Mouse (Mus musculus): Measurements from ENCODE around the gene Hspb11. TPM values are rescaled to one million over a fixed set of nuclear protein-coding genes. Genes with fewer than 3 reads are reported as not detected.

Gene Hspb11
- polyA plus RNA-seq, 1 experiment from 2014 or later = 34.5 TPM

Other genes with a start within 250 kb of the Hspb11 start
- gene Mrpl37, start 186.7 kb upstream of the Hspb11 start, polyA plus RNA-seq (2015; fragmentation: Nextera tagmentation; extraction: Ambion mirVana) = 77.7 and 82.3 TPM in 2 replicates
- 3.7 and 4.7 TPM in 2 replicates for gene Cyb5rl, start 186.6 kb upstream of the Hspb11 start, polyA plus RNA-seq (2015; fragmentation: Nextera tagmentation; extraction: Ambion mirVana)
- gene Cdcp2, start 156.7 kb upstream of the Hspb11 start, polyA plus RNA-seq (2015; fragmentation: Nextera tagmentation; extraction: Ambion mirVana) = not detected in 2 replicates
- gene Tmem59, start 75.2 kb upstream of the Hspb11 start, polyA plus RNA-seq (2015; fragmentation: Nextera tagmentation; extraction: Ambion mirVana) = 346 TPM in 2 replicates
- 17.2 and 24.3 TPM in 2 replicates for gene Tceanc2, start 74.5 kb upstream of the Hspb11 start, polyA plus RNA-seq (2015; fragmentation: Nextera tagmentation; extraction: Ambion mirVana)
- gene Ldlrad1, start 44.4 kb upstream of the Hspb11 start, polyA plus RNA-seq (2015; fragmentation: Nextera tagmentation; extraction: Ambion mirVana) = not detected in 2 replicates
- gene Lrrc42, start 61 bp upstream of the Hspb11 start, polyA plus RNA-seq (2015; fragmentation: Nextera tagmentation; extraction: Ambion mirVana) = 48.2 and 52.9 TPM in 2 replicates
- not detected in 2 replicates for gene Dio1, start 53.6 kb downstream of the Hspb11 start, polyA plus RNA-seq (2015; fragmentation: Nextera tagmentation; extraction: Ambion mirVana)
- 51.7 and 56.2 TPM in 2 replicates for gene Yipf1, start 60.8 kb downstream of the Hspb11 start, polyA plus RNA-seq (2015; fragmentation: Nextera tagmentation; extraction: Ambion mirVana)
- 18.4 and 20.0 TPM in 2 replicates for gene Ndc1, start 114.2 kb downstream of the Hspb11 start, polyA plus RNA-seq (2015; fragmentation: Nextera tagmentation; extraction: Ambion mirVana)
- gene Glis1, start 181.0 kb downstream of the Hspb11 start, polyA plus RNA-seq (2015; fragmentation: Nextera tagmentation; extraction: Ambion mirVana) = 2.5 TPM in 2 replicates